Mouse (Mus musculus) embryonic fibroblast, embryonic 13.5 days (primary cell): ENCODE results near the gene Ankzf1.

Source experiments
- CTCF ChIP-seq: IDR thresholded peaks from 2 replicates; pipeline ENCODE4 v1.5.1; 2011; ENCODE audit warnings: mild to moderate bottlenecking, control low read depth, low read length, moderate library complexity, borderline replicate concordance; ENCODE audit not compliant: insufficient read depth
- POLR2A ChIP-seq: IDR thresholded peaks from 2 replicates; pipeline ENCODE4 v1.6.1; 2011; ENCODE audit warnings: low read depth, mild to moderate bottlenecking, control low read depth, low read length, moderate library complexity

DNA sequence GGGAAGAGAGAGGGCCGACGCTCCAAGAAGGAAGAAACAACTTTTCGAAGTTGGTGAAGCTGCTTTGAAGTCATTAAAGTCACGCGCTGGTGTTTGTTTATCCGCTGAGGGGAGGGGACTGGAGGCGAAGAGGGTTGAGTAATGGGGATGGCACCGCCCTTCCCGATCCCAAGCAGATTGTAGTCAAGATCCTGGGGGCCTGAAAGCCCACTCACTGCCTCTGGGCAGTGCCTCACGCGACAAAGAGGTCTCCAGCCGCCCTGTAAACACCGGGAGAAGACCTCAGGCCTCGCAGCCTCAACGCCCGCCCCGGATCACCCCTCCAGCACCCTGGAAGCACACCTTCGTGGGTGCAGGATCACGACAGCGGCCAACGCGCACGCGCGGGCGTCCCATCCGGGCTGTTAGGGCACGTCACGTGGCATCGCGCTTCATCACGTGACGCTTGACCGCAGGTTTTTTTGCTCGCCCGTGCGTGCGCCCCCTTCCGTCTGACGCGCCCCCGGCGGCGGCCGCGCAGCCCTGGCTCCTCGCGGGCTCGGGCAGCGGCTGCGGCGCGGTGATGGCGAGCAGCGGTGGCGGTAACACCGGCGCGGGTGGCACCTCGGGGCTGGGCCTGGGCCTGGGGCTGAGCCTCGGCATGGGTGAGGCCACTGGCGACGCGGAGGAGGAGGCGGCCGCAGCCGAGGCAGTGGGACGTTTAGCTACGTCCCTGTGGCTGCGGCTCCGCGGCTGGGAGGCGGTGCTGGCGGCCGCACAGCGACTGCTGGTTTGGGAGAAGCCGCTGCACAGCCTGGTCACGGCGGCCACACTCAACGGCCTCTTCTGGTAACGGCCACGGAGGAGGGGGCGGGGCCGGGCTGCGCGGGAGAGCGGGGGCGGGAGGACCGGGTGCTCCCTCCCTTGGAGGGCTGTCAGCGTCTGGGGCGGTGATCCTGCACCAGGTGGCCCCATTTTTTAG lies 49.4 kb upstream of the Ankzf1 start, which contains the start of the genes Cnppd1 and Retreg2:
- TF ChIP-seq POLR2A (peak; percentile 91), CTCF (peak; percentile 71)
